Mouse (Mus musculus) ovary, postnatal 10 days (tissue): Measurements from ENCODE around the gene Rab22a.

ENCODE experiments used
- DNase-seq: peaks from one replicate; pipeline ENCODE4 v3.0.0; 2022; ENCODE audit warnings: low spot score

The Rab22a gene

GRCm38 (mm10) chr2:173722251-173722857, 62.8 kb downstream of the Rab22a start:
- no peak for DNase-seq

GRCm38 (mm10) chr2:173724382-173724781, 64.8 kb downstream of the Rab22a start:
- DNase-seq = no peak

GRCm38 (mm10) chr2:173724940-173725807, 65.6 kb downstream of the Rab22a start:
- DNase-seq = no peak

GRCm38 (mm10) chr2:173725819-173726218, 66.3 kb downstream of the Rab22a start:
- DNase-seq = no peak

GRCm38 (mm10) chr2:173730444-173730966, 70.9 kb downstream of the Rab22a start:
- no peak for DNase-seq

GRCm38 (mm10) chr2:173734426-173734825, 74.9 kb downstream of the Rab22a start:
- no peak for DNase-seq

GRCm38 (mm10) chr2:173737222-173737989, 77.8 kb downstream of the Rab22a start, which contains the start of gene Vapb:
TSS of gene Vapb (plus strand) at chr2:173737511.
- peak; percentile 99 for DNase-seq

GRCm38 (mm10) chr2:173738232-173738631, 78.7 kb downstream of the Rab22a start:
- DNase-seq = no peak

- no peak for DNase-seq
These were observed 79.5 kb downstream of the Rab22a start for GRCm38 (mm10) chr2:173739107-173739506.

GRCm38 (mm10) chr2:173742090-173742489, 82.5 kb downstream of the Rab22a start:
- no peak for DNase-seq

GRCm38 (mm10) chr2:173742744-173743143, 83.2 kb downstream of the Rab22a start:
- DNase-seq = no peak

- DNase-seq = no peak
These were observed 84.7 kb downstream of the Rab22a start for GRCm38 (mm10) chr2:173744070-173744815.

GRCm38 (mm10) chr2:173748961-173749659, 89.5 kb downstream of the Rab22a start:
- DNase-seq = no peak

- no peak for DNase-seq
These were observed 96.0 kb downstream of the Rab22a start for GRCm38 (mm10) chr2:173755433-173756144.
